Mouse (Mus musculus) forebrain, postnatal 0 days (tissue): Measurements from ENCODE around the gene Gm3233. TPM values are rescaled to one million over a fixed set of nuclear protein-coding genes. Genes with fewer than 3 reads are reported as not detected.
"Not testable (repeated sequence)": the region's sequence is repeated elsewhere in the genome, so short reads cannot be mapped to it uniquely, and the experiment has no call there.

Source experiments
- ATAC-seq: fragments of 200-750 bp; cut with Nextera tagmentation; 2 replicates; pipeline ENCODE4 v1.8.0; 2017; ENCODE audit warnings: mild to moderate bottlenecking, moderate library complexity
- DNase-seq: peaks from one replicate; pipeline ENCODE4 v3.0.0-alpha.2; 2015
- H3K27ac ChIP-seq: fragments of 300-500 bp; sonication (generic); 2 replicates; pipeline ENCODE4 v1.5.1; 2014; ENCODE audit warnings: low read depth, mild to moderate bottlenecking, antibody characterized with exemption, low read length, moderate library complexity, mixed read lengths
- H3K27me3 ChIP-seq: fragments of 300-500 bp; sonication (generic); 2 replicates; pipeline ENCODE4 v1.6.1; 2014; ENCODE audit warnings: mild to moderate bottlenecking, low read length, mixed read lengths; ENCODE audit not compliant: insufficient read depth
- H3K36me3 ChIP-seq: fragments of 300-500 bp; sonication (generic); 2 replicates; pipeline ENCODE4 v1.6.1; 2014; ENCODE audit warnings: mild to moderate bottlenecking, moderate library complexity; ENCODE audit not compliant: insufficient read depth
- H3K4me1 ChIP-seq: fragments of 300-500 bp; sonication (generic); 2 replicates; pipeline ENCODE4 v1.6.1; 2014; ENCODE audit warnings: antibody characterized with exemption; ENCODE audit not compliant: insufficient read depth
- H3K4me2 ChIP-seq: fragments of 300-500 bp; sonication (generic); 2 replicates; pipeline ENCODE4 v1.6.1; 2014; ENCODE audit warnings: low read depth, mild to moderate bottlenecking, moderate library complexity
- H3K4me3 ChIP-seq: fragments of 300-500 bp; sonication (generic); 2 replicates; pipeline ENCODE4 v1.5.1; 2014; ENCODE audit warnings: low read depth, low read length, mixed read lengths
- H3K9ac ChIP-seq: fragments of 300-500 bp; sonication (generic); 2 replicates; pipeline ENCODE4 v1.6.1; 2014; ENCODE audit warnings: mild to moderate bottlenecking
- H3K9me3 ChIP-seq: fragments of 300-500 bp; sonication (generic); 2 replicates; pipeline ENCODE4 v1.6.1; 2016; ENCODE audit warnings: low read length
- CTCF ChIP-seq: sonication (generic); IDR thresholded peaks from 2 replicates; pipeline ENCODE4 v1.5.1; 2016; ENCODE audit warnings: antibody characterized with exemption, control low read depth, low read depth
- WGBS: fragments of 180-500 bp; shearing (Covaris S2); extraction: QIAGEN DNeasy Blood & Tissue Kit; methylation state at CpG from one replicate; pipeline ENCODE4 v1.1.7; 2014; 5-methylcytosine and 5-hydroxymethylcytosine counted together
- polyA plus RNA-seq: library from polyadenylated mRNA; unstranded; fragments of >200 nt; fragmentation: Nextera tagmentation; extraction: Ambion mirVana; gene quantifications from 2 replicates; pipeline ENCODE4 v1.2.1, GENCODE M21; 2015
- total RNA-seq: library from RNA; depleted of rRNA; stranded (reverse); fragments of >200 nt; gene quantifications from 2 replicates; pipeline ENCODE4 v1.2.3, GENCODE M21; 2014

Gm3233 gene
- total and polyA plus RNA-seq, 2 experiments from 2014 or later: not detected

- WGBS: 89% methylated on average over 4 of the region's 4 CpGs
- H3K36me3 ChIP-seq: no peaks in the 10 kb centered on the region
These were observed 20.6 kb downstream of the Gm3233 start for GRCm38 (mm10) chr10:77738929-77739328.

GRCm38 (mm10) chr10:77735928-77736327 lies 23.6 kb downstream of the Gm3233 start:
- no peak for TF ChIP-seq CTCF
- DNase-seq: no peak

More at GRCm38 (mm10) chr10:77738929-77739328, 20.6 kb downstream of the Gm3233 start:
- ATAC-seq (no peak), DNase-seq (no peak)
- no peak overlapping the region for H3K9ac ChIP-seq
- TF ChIP-seq CTCF: no peak
- H3K4me1 ChIP-seq: no peaks in the 10 kb centered on the region
- no peaks in the 10 kb centered on the region for H3K27me3 ChIP-seq
- no peak overlapping the region for H3K4me3 ChIP-seq
- no peak overlapping the region for H3K27ac ChIP-seq
- peaks cover 4% of the 10 kb centered on the region; the same call in 1 of the 2 replicates for H3K9me3 ChIP-seq
- no peak overlapping the region for H3K4me2 ChIP-seq

GRCm38 (mm10) chr10:77729241-77729640 lies 30.2 kb downstream of the Gm3233 start:
- ATAC-seq (no peak), DNase-seq (no peak)
- H3K4me1 ChIP-seq: no peaks in the 10 kb centered on the region
- no peak overlapping the region for H3K9ac ChIP-seq
- 46% methylated on average over 4 of the region's 4 CpGs for WGBS
- no peaks in the 10 kb centered on the region for H3K9me3 ChIP-seq
- no peaks in the 10 kb centered on the region for H3K36me3 ChIP-seq
- H3K4me3 ChIP-seq: no peak overlapping the region
- H3K27me3 ChIP-seq: no peaks in the 10 kb centered on the region
- no peak overlapping the region for H3K4me2 ChIP-seq
- TF ChIP-seq CTCF: no peak; the same call in 1 of the 2 replicates
- no peak overlapping the region for H3K27ac ChIP-seq

More at GRCm38 (mm10) chr10:77735928-77736327, 23.6 kb downstream of the Gm3233 start:
- Histone ChIP-seq H3K27me3 (no peaks in the 10 kb centered on the region), H3K4me1 (no peaks in the 10 kb centered on the region), H3K9ac (no peak overlapping the region), H3K27ac (no peak overlapping the region), H3K4me2 (no peak overlapping the region), H3K4me3 (no peak overlapping the region), H3K36me3 (no peaks in the 10 kb centered on the region), H3K9me3 (peaks cover 4% of the 10 kb centered on the region; the same call in 1 of the 2 replicates)
- ATAC-seq: no peak
- 97% methylated on average over 1 of the region's 1 CpGs for WGBS

GRCm38 (mm10) chr10:77728280-77728679 lies 31.2 kb downstream of the Gm3233 start:
- ATAC-seq: no peak
- 61% methylated on average over 4 of the region's 4 CpGs for WGBS
- Histone ChIP-seq H3K27me3 (no peaks in the 10 kb centered on the region), H3K9ac (no peak overlapping the region), H3K36me3 (no peaks in the 10 kb centered on the region), H3K4me1 (no peaks in the 10 kb centered on the region), H3K27ac (no peak overlapping the region), H3K9me3 (no peaks in the 10 kb centered on the region), H3K4me2 (no peak overlapping the region), H3K4me3 (no peak overlapping the region)
- TF ChIP-seq CTCF: no peak
- DNase-seq: no peak

- Histone ChIP-seq H3K27ac (no peak within 1 kb of the TSS), H3K4me1 (no peaks in the 10 kb centered on the region), H3K9ac (no peak within 1 kb of the TSS), H3K36me3 (no peaks in the 10 kb centered on the region), H3K9me3 (no peaks in the 10 kb centered on the region), H3K27me3 (no peaks in the 10 kb centered on the region), H3K4me2 (no peak within 1 kb of the TSS), H3K4me3 (no peak within 1 kb of the TSS)
- 21% methylated on average over 3 of the region's 3 CpGs for WGBS
- ATAC-seq: no peak
- no peak for TF ChIP-seq CTCF
- no peak for DNase-seq
These were observed 33.3 kb downstream of the Gm3233 start, which contains the start of gene Gm10100 for GRCm38 (mm10) chr10:77726186-77726585. Gene Gm10100 (plus strand): TSS chr10:77726486.

GRCm38 (mm10) chr10:77724855-77725254 lies 34.6 kb downstream of the Gm3233 start:
- no peak overlapping the region for H3K9ac ChIP-seq
- no peak for TF ChIP-seq CTCF
- H3K4me2 ChIP-seq: no peak overlapping the region
- H3K36me3 ChIP-seq: no peaks in the 10 kb centered on the region
- no peaks in the 10 kb centered on the region for H3K27me3 ChIP-seq
- no peak for DNase-seq
- no peak for ATAC-seq
- H3K9me3 ChIP-seq: no peaks in the 10 kb centered on the region
- H3K4me3 ChIP-seq: no peak overlapping the region
- WGBS: 72% methylated on average over 8 of the region's 8 CpGs
- no peaks in the 10 kb centered on the region for H3K4me1 ChIP-seq
- no peak overlapping the region for H3K27ac ChIP-seq

- not testable (repeated sequence) for H3K4me1 ChIP-seq, H3K4me3 ChIP-seq, H3K4me2 ChIP-seq, H3K27ac ChIP-seq, H3K36me3 ChIP-seq, H3K9me3 ChIP-seq, H3K9ac ChIP-seq, DNase-seq, H3K27me3 ChIP-seq, ATAC-seq
- WGBS: 73% methylated on average over 1 of the region's 1 CpGs
These were observed 39.2 kb downstream of the Gm3233 start, which contains the start of gene Krtap12-1 for GRCm38 (mm10) chr10:77720299-77720698. Gene Krtap12-1 (plus strand): TSS chr10:77720599.

GRCm38 (mm10) chr10:77715507-77715906 lies 44.0 kb downstream of the Gm3233 start, which contains the start of gene Gm10142:
Gene Gm10142 (plus strand): TSS chr10:77715807.
- H3K27ac ChIP-seq: no peak within 1 kb of the TSS
- H3K4me2 ChIP-seq: no peak within 1 kb of the TSS
- no peak within 1 kb of the TSS for H3K9ac ChIP-seq
- DNase-seq (no peak), ATAC-seq (no peak)
- 96% methylated on average over 1 of the region's 1 CpGs for WGBS
- H3K27me3 ChIP-seq: no peaks in the 10 kb centered on the region
- H3K4me1 ChIP-seq: no peaks in the 10 kb centered on the region
- no peak within 1 kb of the TSS for H3K4me3 ChIP-seq
- H3K9me3 ChIP-seq: no peaks in the 10 kb centered on the region
- TF ChIP-seq CTCF: no peak
- H3K36me3 ChIP-seq: no peaks in the 10 kb centered on the region
